Comparison of ENCODE assay signal across 10 mouse cellular contexts in genomic region chr6:102844507-102844906, GRCm38 (mm10).
DNase-seq lines count a peak whose midpoint lies in the region; ATAC-seq lines count a peak whose summit lies in the region.
"Had no signal": no experiment of that assay in that cellular context is flagged by ENCODE, and none has a peak within 500 bp of the region (broad histone marks: within the 10 kb centered on the region; RNA-seq: fewer than 3 reads in every experiment).

No protein-coding gene starts in this region.

- H3K27ac ChIP-seq in kidney, embryonic 16.5 days (ENCODE audit: low read length), result no peak overlapping the region
- H3K27ac ChIP-seq in midbrain, embryonic 14.5 days (replicated peaks; ENCODE audit: low read depth, low read length), result no peak overlapping the region
- H3K27ac ChIP-seq in midbrain, embryonic 15.5 days, result no peak overlapping the region

- no peak overlapping the region for H3K4me3 ChIP-seq in kidney, embryonic 16.5 days (ENCODE audit: low read length)
- no peak overlapping the region for H3K4me3 ChIP-seq in midbrain, embryonic 14.5 days (replicated peaks; ENCODE audit: low read depth, low read length)
- no peak overlapping the region for H3K4me3 ChIP-seq in midbrain, embryonic 15.5 days

- H3K36me3 ChIP-seq in kidney, embryonic 16.5 days (ENCODE audit: insufficient read depth, low read length), result no peaks in the 10 kb centered on the region
- H3K36me3 ChIP-seq in midbrain, embryonic 14.5 days (ENCODE audit: control insufficient read depth, insufficient read depth, low read length), result no peaks in the 10 kb centered on the region
- H3K36me3 ChIP-seq in midbrain, embryonic 15.5 days (replicated peaks), result no peaks in the 10 kb centered on the region

- no peaks in the 10 kb centered on the region for H3K9me3 ChIP-seq in kidney, embryonic 16.5 days (ENCODE audit: low read length)
- no peaks in the 10 kb centered on the region for H3K9me3 ChIP-seq in midbrain, embryonic 14.5 days (ENCODE audit: control insufficient read depth, low read length)
- H3K9me3 ChIP-seq in midbrain, embryonic 15.5 days, result no peaks in the 10 kb centered on the region

- H3K4me2 ChIP-seq in kidney, embryonic 16.5 days (replicated peaks; ENCODE audit: low read depth, low read length), result no peak overlapping the region
- H3K4me2 ChIP-seq in midbrain, embryonic 14.5 days (ENCODE audit: low read length), result no peak overlapping the region
- H3K4me2 ChIP-seq in midbrain, embryonic 15.5 days, result no peak overlapping the region

- H3K4me1 ChIP-seq in kidney, embryonic 16.5 days (ENCODE audit: insufficient read depth, low read length), result no peaks in the 10 kb centered on the region
- no peaks in the 10 kb centered on the region for H3K4me1 ChIP-seq in midbrain, embryonic 14.5 days (ENCODE audit: control insufficient read depth, insufficient read depth, low read length)
- H3K4me1 ChIP-seq in midbrain, embryonic 15.5 days, result no peaks in the 10 kb centered on the region

- peak; percentile 4 to 8 for DNase-seq in cerebellum, postnatal 14 days
- no peak for DNase-seq in cerebellum, postnatal 25 days
- peak; percentile 23 for DNase-seq in kidney, postnatal 10 days
- DNase-seq in midbrain, embryonic 14.5 days, result peak; percentile 53
- peak; percentile 7 for DNase-seq in retina, postnatal 1 day
- no peak for DNase-seq in spleen, postnatal 36 days (ENCODE audit: low spot score in 2 of 2)
- DNase-seq: heart, postnatal 4 days had no signal

- ATAC-seq in kidney, embryonic 16.5 days (ENCODE audit: low FRiP score, low TSS enrichment), result no peak
- no peak for ATAC-seq in midbrain, embryonic 14.5 days (ENCODE audit: low FRiP score, low TSS enrichment)
- no peak for ATAC-seq in midbrain, embryonic 15.5 days (replicated peaks)
- ATAC-seq: forebrain, embryonic 16.5 days had no signal

- no peak overlapping the region for H3K9ac ChIP-seq in kidney, embryonic 16.5 days (replicated peaks; ENCODE audit: low read length)
- no peak overlapping the region for H3K9ac ChIP-seq in midbrain, embryonic 14.5 days (replicated peaks; ENCODE audit: low read length)
- no peak overlapping the region for H3K9ac ChIP-seq in midbrain, embryonic 15.5 days

- H3K27me3 ChIP-seq in kidney, embryonic 16.5 days (ENCODE audit: insufficient read depth, low read length), result no peaks in the 10 kb centered on the region
- H3K27me3 ChIP-seq in midbrain, embryonic 14.5 days (ENCODE audit: control insufficient read depth, insufficient read depth, low read length), result no peaks in the 10 kb centered on the region
- no peaks in the 10 kb centered on the region for H3K27me3 ChIP-seq in midbrain, embryonic 15.5 days (replicated peaks)

- WGBS in kidney, embryonic 16.5 days, result 40% methylated on average over 1 of the region's 1 CpGs
- 35% methylated on average over 1 of the region's 1 CpGs for whole genome bisulfite sequencing in midbrain, embryonic 14.5 days
- WGBS in midbrain, embryonic 15.5 days, result 17% methylated on average over 1 of the region's 1 CpGs

Comparison
In these comparisons a context has a peak if more than half of its experiments do, and no peak if none do; other contexts are left out.
1. DNase-seq: peak in cerebellum, postnatal 14 days (2 of 2), kidney, postnatal 10 days (single experiment), midbrain, embryonic 14.5 days (single experiment) and retina, postnatal 1 day (single experiment); none in cerebellum, postnatal 25 days (0 of 2) and spleen, postnatal 36 days (0 of 2).